Mouse (Mus musculus) heart, adult 18-20 months (tissue): ENCODE measurements around the gene Nxph1. TPM values are rescaled to one million over a fixed set of nuclear protein-coding genes. Genes with fewer than 3 reads are reported as not detected.

Source experiments
- DNase-seq, 2 experiments: peaks; one replicate each; pipeline ENCODE4 v3.0.0; 2021 to 2022; ENCODE audit warnings: mixed read lengths in 1 of 2
- long read RNA-seq, 2 experiments: library from polyadenylated mRNA; stranded (forward); transcript quantifications; one replicate each; pipeline ENCODE4 v2.0.0; 2021
- total RNA-seq, 2 experiments: library from RNA; stranded (reverse); gene quantifications; 2 replicates each; pipeline ENCODE4 v1.2.3; 2021

Nxph1 gene
- under 1 TPM in 1 of 2 experiments, not detected in 1; 0.13 TPM for total RNA-seq
- long read RNA-seq, experiment 1, result 0 reads
- long read RNA-seq, experiment 2, result 0 reads

DNA sequence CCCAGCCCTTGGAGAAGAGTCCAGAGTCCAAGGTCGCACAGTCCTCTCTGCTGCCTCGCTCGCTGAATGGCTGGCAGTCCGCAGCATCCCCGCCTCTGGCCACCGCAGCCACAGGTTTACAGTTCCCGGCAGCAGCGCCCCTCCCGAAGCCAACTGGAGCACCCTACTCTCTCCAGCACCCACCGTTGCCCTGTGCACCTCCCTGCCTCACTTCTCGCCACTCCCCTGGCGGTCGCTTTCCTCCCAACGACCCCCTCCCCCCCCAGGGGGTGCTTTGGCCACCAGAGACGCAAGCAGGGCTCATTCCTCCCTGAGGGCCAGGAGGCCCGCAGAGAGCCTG lies at the start of gene Nxph1:
Gene Nxph1 (plus strand): TSS at position 301 of the 340 bp plus-strand sequence.
- no peak for DNase-seq

DNA sequence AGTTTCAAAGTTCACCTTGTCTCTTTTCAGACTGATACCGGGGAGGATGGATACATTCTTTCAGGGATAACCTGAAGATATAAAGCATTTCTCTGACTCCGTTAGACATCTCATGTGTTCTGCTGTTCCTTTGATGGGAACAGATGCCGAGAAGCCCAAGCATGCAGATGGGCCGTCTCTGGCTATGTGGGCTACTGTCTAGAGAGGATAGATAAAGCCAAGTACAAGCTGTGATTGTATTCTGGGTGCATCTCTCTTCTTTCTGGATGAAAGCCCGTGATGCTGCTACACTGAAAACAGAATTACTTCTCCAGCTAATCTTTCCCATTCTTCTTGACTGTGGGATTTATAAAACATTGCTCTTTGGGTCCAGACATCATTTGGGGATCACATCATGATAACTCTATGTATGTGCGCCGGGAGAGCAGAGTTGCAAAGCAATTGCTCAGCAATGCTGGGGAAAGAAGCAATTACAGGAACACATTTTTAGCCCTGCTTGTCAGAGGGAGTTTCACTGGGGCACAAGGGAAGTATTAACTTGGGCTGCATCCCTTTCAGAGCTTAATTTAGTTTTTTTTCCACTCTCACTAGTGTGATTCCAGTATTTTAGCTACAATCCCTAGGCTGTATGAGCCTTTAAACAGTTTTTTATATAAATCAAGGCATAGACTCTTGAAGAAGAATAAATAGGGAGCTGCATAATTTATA lies 48.1 kb upstream of the Nxph1 start:
- DNase-seq, result no peak

GRCm38 (mm10) chr6:8900729-8901122 lies 47.5 kb upstream of the Nxph1 start:
- DNase-seq, result no peak

- DNase-seq, result no peak
Observed at GRCm38 (mm10) chr6:8907917-8908316, 40.3 kb upstream of the Nxph1 start.

- no peak for DNase-seq
Observed at GRCm38 (mm10) chr6:8913404-8913803, 34.8 kb upstream of the Nxph1 start.

DNA sequence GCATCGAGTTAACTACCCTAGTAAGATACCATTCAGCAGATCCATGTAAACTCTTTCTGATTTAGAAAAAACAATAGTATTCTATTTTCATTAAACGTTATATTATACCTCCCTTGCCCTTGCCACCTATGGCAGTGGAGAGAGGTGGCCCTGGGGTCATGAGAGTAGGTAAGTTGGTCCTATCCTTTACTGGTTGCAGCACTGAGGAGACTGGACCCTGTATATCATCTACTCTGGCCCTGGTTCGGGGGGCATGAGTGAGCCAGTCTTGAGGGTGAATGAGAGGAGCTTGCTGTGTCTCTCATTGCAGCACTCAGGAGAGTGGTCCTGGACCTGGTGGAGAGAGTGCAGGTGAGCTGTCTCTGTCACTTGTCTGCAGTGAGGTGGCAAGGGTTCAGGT lies 33.5 kb upstream of the Nxph1 start:
- no peak for DNase-seq

DNA sequence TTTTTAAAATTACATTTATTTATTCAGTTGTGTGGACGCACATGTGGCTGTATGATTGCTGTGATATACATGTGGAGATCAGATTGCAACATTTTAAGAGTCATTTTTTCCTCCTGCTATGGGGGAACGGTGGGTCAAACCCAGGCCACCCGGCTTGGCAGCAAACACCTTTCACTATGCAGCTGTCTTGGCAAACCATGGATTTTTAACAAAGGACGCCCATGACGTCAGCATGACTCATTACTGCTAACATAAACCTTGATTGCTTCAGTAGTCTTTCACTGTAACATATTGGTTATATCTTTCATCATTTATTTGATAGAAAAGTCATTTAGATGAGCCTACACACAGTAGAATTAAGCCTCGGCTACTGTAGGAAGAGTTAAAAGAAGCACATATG lies 23.8 kb upstream of the Nxph1 start:
- DNase-seq, result no peak

- no peak for DNase-seq
Observed at GRCm38 (mm10) chr6:8935241-8935640, 13.0 kb upstream of the Nxph1 start.

DNA sequence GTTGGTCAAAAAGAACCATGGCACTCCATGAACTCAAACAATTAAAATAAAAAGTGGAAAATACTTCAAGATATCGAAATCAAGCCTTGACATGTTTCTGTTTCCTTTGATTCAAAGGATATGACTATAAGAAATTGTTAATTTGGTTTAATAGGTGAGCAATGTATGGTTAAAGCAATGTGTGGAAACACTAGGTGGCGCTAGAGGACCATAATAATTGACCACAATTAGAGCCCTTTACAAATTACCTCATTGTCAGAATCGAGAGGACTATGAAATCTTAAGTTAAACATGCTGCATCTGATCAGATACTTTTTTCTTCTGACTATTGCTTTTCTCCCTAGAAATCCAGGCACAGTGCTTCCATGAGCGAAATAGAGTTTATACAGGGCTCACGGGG lies 12.5 kb upstream of the Nxph1 start:
- peak; percentile 20 to 64 for DNase-seq

- DNase-seq, result no peak
Observed at GRCm38 (mm10) chr6:8936168-8936567, 12.1 kb upstream of the Nxph1 start.

DNA sequence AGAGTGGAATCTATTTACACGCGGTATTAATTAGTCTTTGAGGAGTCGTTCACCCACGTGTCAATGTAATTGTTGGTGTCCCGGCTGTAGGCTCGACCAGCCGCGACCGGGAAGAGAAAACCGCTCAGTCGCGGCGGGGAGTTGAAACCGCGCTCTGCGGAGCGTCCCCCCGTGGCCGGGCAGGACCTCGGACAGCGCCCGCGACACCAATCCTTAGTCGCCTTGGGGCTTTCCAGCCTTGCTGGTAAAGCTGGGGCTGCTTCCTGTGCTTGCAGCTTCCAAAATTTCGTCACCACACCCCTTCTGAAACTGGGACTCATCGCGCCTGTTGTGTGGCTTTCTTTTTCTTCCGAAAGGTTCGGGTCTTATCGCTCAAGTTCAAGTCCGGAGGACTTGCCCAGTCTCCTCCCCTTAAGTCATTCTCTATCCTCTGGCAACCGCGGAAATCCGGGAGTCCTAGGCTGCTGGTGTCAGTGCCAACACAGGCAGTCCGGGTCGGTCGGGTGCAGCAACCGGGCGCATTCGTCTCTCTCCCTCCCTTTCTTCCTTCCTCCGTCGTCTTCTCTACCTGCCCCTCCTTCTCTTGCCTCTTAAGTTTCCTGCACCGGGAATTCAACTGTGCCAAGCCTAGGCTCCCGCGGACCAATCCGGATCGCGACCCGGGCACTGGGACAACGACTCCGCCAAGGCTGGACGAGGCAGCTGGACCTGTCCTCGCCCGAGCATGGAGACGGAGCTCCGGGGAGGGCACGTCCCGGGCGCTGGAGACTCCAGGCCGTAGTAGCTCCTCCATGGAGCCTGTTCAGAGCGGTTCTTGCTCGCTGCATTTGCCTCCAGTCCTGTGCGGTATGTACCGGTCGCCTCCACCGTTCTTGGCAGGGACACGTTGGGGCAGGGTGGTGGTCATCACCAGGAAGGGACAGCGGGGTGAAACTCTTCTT lies 510 bp downstream of the Nxph1 start:
- peak; percentile 6 to 30 for DNase-seq

- peak; percentile 36 to 46 for DNase-seq
Observed at GRCm38 (mm10) chr6:8949665-8950201, 1.5 kb downstream of the Nxph1 start.

GRCm38 (mm10) chr6:8950611-8951325 lies 2.5 kb downstream of the Nxph1 start:
- DNase-seq, result no peak

GRCm38 (mm10) chr6:8951326-8951695 lies 3.1 kb downstream of the Nxph1 start:
- DNase-seq, result peak; percentile 9 to 19

- DNase-seq, result no peak
Observed at GRCm38 (mm10) chr6:8951884-8952590, 3.8 kb downstream of the Nxph1 start.

DNA sequence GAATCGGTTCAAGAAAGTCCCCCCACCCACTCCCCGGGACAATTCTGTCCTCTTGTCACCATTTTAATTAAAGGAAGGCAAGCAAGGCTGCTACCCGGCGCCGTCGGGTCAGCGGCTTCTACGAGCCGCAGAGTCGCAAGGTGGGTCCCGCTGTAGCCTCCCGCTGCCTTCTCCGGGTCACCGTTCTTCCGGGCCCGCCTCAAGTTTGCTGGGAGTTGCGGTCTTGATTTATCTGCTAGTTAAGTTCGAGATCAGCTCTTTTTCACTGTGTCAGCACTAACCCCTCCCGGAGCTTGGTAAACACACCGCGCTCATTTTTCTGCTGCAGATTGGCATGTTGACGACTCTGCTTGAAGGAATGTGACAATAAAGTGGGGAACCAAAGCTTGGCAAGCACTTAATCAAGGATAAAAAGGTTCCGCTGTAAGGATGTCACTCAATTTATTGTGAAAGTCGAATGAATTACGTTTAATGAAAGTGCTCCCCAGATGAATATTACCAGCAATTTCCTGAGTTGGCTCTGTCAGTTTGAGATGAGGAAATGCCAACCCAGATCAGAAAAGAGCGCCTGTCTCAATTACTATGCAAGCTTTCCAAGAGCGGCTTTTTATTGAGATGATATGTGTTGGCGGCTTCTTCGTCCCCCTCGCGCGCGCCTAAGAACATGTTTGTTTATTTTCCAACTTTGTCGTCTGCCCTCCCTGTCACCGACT lies 7.7 kb downstream of the Nxph1 start:
- no peak for DNase-seq

DNA sequence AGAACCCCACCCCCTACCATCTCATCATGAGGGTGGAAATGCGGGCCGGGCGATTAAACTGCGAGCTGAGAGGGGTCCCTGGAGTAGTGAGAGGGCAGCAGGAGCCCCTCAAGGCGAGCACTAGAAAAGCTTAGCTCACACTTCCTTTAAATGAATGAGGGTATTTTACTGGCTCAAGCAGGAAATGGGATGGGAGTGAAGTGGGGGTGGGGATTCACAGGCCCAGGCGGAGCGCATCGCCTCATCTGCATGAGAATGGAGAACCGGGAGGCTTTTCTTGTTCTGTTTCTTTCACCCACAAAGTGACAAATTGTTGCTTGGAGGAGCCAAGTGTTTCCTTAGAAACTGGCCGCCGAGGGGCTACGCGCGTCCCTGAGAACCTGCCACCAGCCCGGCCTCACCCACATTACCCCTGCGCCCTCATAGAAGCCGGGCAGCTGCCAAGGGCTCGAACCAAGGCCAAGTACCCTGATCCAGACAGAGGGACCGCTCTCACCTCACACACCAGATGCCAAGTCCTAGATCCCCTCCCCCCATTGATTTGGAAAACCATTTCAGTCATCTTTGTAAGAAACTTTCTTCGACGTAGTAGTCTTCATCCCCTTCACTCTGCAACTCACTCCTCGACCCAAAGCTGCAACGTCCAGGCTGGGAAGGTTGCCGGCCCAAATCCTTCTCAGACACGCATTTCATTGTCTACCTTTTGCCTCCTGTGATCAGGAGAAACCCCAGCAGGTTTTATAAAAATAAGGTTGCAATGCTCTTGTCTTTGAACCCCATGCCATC lies 8.7 kb downstream of the Nxph1 start:
- DNase-seq, result no peak

DNA sequence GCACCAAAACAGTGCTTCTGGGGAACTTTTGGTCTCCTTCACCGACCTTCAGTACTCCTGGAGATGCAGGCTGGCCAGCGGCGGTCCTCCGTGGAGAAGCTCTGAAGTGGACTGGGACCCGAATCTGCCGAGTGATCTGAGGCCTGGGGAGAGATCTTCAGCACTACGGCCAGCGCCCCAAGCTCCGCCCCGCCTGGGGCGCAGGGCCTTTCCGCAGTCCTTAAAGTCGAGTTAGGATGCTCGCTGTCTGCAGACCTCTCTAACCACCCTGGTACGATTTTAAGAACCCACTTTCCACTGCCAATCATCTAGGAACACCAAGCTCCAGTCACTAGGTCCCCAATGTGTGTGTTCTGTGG lies 9.3 kb downstream of the Nxph1 start:
- peak in 1 of 2 experiments; percentile 17 for DNase-seq

- peak in 1 of 2 experiments; percentile 7 for DNase-seq
Observed at GRCm38 (mm10) chr6:8958081-8958919, 10.1 kb downstream of the Nxph1 start.
